Mouse (Mus musculus): ENCODE measurements around the gene Pxt1. TPM values are rescaled to one million over a fixed set of nuclear protein-coding genes. Genes with fewer than 3 reads are reported as not detected.
"Not testable (repeated sequence)": the region's sequence is repeated elsewhere in the genome, so short reads cannot be mapped to it uniquely, and the experiment has no call there.

Gene Pxt1
- polyA plus RNA-seq (2012; ENCODE audit: insufficient read depth, low replicate concordance): not detected in 2 replicates

GRCm38 (mm10) chr17:28943740-28944139, at the start of gene Pxt1:
Gene Pxt1 (minus strand): TSS chr17:28943840.
- Histone ChIP-seq H3K36me3 (replicated peaks; ENCODE audit: low read length) (no peaks in the 10 kb centered on the region), H3K9me3 (peaks cover 27% of the 10 kb centered on the region), H3K27me3 (replicated peaks) (peaks cover 3% of the 10 kb centered on the region), H3K4me3 (replicated peaks) (no peak within 1 kb of the TSS), H3K4me1 (peaks cover 4% of the 10 kb centered on the region; the same call in 1 of the 2 replicates)
- TF ChIP-seq GATA1 (IDR thresholded peaks at IDR 0.05; ENCODE audit: borderline replicate concordance, low read length): no peak
- no peak for TF ChIP-seq FLI1 (IDR thresholded peaks at IDR 0.05; ENCODE audit: low read length)

GRCm38 (mm10) chr17:28993004-28993403, 49.4 kb upstream of the Pxt1 start:
- H3K36me3 ChIP-seq (replicated peaks; ENCODE audit: low read length): peaks cover 76% of the 10 kb centered on the region
- not testable (repeated sequence) for H3K9me3 ChIP-seq; H3K27me3 ChIP-seq (replicated peaks); H3K4me3 ChIP-seq (replicated peaks)
- H3K4me1 ChIP-seq: peaks cover 42% of the 10 kb centered on the region

- no peak for TF ChIP-seq GATA1 (IDR thresholded peaks at IDR 0.05; ENCODE audit: borderline replicate concordance, low read length)
- TF ChIP-seq FLI1 (IDR thresholded peaks at IDR 0.05; ENCODE audit: low read length): no peak
- H3K4me3 ChIP-seq (replicated peaks): peak overlapping the region; percentile 83
- no peaks in the 10 kb centered on the region for H3K27me3 ChIP-seq (replicated peaks)
- H3K4me1 ChIP-seq: peaks cover 45% of the 10 kb centered on the region
- no peaks in the 10 kb centered on the region for H3K9me3 ChIP-seq
- peaks cover 76% of the 10 kb centered on the region for H3K36me3 ChIP-seq (replicated peaks; ENCODE audit: low read length)
Measured at GRCm38 (mm10) chr17:28992105-28992504, 48.5 kb upstream of the Pxt1 start.

GRCm38 (mm10) chr17:28991286-28991685, 47.6 kb upstream of the Pxt1 start:
- no peaks in the 10 kb centered on the region for H3K9me3 ChIP-seq
- TF ChIP-seq FLI1 (IDR thresholded peaks at IDR 0.05; ENCODE audit: low read length): no peak
- no peak for TF ChIP-seq GATA1 (IDR thresholded peaks at IDR 0.05; ENCODE audit: borderline replicate concordance, low read length)
- H3K36me3 ChIP-seq (replicated peaks; ENCODE audit: low read length): peaks cover 76% of the 10 kb centered on the region
- peaks cover 49% of the 10 kb centered on the region for H3K4me1 ChIP-seq
- no peaks in the 10 kb centered on the region for H3K27me3 ChIP-seq (replicated peaks)
- peak overlapping the region; percentile 78 for H3K4me3 ChIP-seq (replicated peaks)

- Histone ChIP-seq H3K36me3 (replicated peaks; ENCODE audit: low read length) (peaks cover 78% of the 10 kb centered on the region), H3K4me3 (replicated peaks) (no peak overlapping the region), H3K27me3 (replicated peaks) (no peaks in the 10 kb centered on the region), H3K9me3 (no peaks in the 10 kb centered on the region), H3K4me1 (peaks cover 53% of the 10 kb centered on the region)
- TF ChIP-seq GATA1 (IDR thresholded peaks at IDR 0.05; ENCODE audit: borderline replicate concordance, low read length) (no peak), FLI1 (IDR thresholded peaks at IDR 0.05; ENCODE audit: low read length) (no peak)
Measured at GRCm38 (mm10) chr17:28990060-28990459, 46.4 kb upstream of the Pxt1 start.

GRCm38 (mm10) chr17:28988996-28989395, 45.4 kb upstream of the Pxt1 start:
- H3K4me3 ChIP-seq (replicated peaks): no peak overlapping the region
- peaks cover 80% of the 10 kb centered on the region for H3K36me3 ChIP-seq (replicated peaks; ENCODE audit: low read length)
- H3K4me1 ChIP-seq: peaks cover 53% of the 10 kb centered on the region
- no peaks in the 10 kb centered on the region for H3K9me3 ChIP-seq
- H3K27me3 ChIP-seq (replicated peaks): no peaks in the 10 kb centered on the region
- TF ChIP-seq GATA1 (IDR thresholded peaks at IDR 0.05; ENCODE audit: borderline replicate concordance, low read length) (no peak), FLI1 (IDR thresholded peaks at IDR 0.05; ENCODE audit: low read length) (no peak)

- H3K4me1 ChIP-seq: peaks cover 53% of the 10 kb centered on the region
- TF ChIP-seq GATA1 (IDR thresholded peaks at IDR 0.05; ENCODE audit: borderline replicate concordance, low read length): no peak
- H3K36me3 ChIP-seq (replicated peaks; ENCODE audit: low read length): peaks cover 86% of the 10 kb centered on the region
- no peak overlapping the region for H3K4me3 ChIP-seq (replicated peaks)
- no peaks in the 10 kb centered on the region for H3K9me3 ChIP-seq
- no peaks in the 10 kb centered on the region for H3K27me3 ChIP-seq (replicated peaks)
Measured at GRCm38 (mm10) chr17:28988291-28988690, 44.7 kb upstream of the Pxt1 start.

GRCm38 (mm10) chr17:28987713-28988112, 44.1 kb upstream of the Pxt1 start:
- Histone ChIP-seq H3K27me3 (replicated peaks) (no peaks in the 10 kb centered on the region), H3K36me3 (replicated peaks; ENCODE audit: low read length) (peaks cover 89% of the 10 kb centered on the region), H3K4me3 (replicated peaks) (no peak overlapping the region), H3K4me1 (peaks cover 53% of the 10 kb centered on the region), H3K9me3 (no peaks in the 10 kb centered on the region)
- TF ChIP-seq FLI1 (IDR thresholded peaks at IDR 0.05; ENCODE audit: low read length): no peak
- no peak for TF ChIP-seq GATA1 (IDR thresholded peaks at IDR 0.05; ENCODE audit: borderline replicate concordance, low read length)

- TF ChIP-seq FLI1 (IDR thresholded peaks at IDR 0.05; ENCODE audit: low read length): no peak
- TF ChIP-seq GATA1 (IDR thresholded peaks at IDR 0.05; ENCODE audit: borderline replicate concordance, low read length): no peak
- Histone ChIP-seq H3K27me3 (replicated peaks) (no peaks in the 10 kb centered on the region), H3K4me3 (replicated peaks) (no peak overlapping the region), H3K9me3 (no peaks in the 10 kb centered on the region), H3K4me1 (peaks cover 51% of the 10 kb centered on the region), H3K36me3 (replicated peaks; ENCODE audit: low read length) (peaks cover 94% of the 10 kb centered on the region)
Measured at GRCm38 (mm10) chr17:28986833-28987232, 43.2 kb upstream of the Pxt1 start.

GRCm38 (mm10) chr17:28984724-28985420, 41.2 kb upstream of the Pxt1 start:
- no peak for TF ChIP-seq GATA1 (IDR thresholded peaks at IDR 0.05; ENCODE audit: borderline replicate concordance, low read length)
- TF ChIP-seq FLI1 (IDR thresholded peaks at IDR 0.05; ENCODE audit: low read length): no peak
- no peaks in the 10 kb centered on the region for H3K9me3 ChIP-seq

More at GRCm38 (mm10) chr17:28984724-28985420, 41.2 kb upstream of the Pxt1 start:
- H3K4me1 ChIP-seq: peaks cover 41% of the 10 kb centered on the region
- no peak overlapping the region for H3K4me3 ChIP-seq (replicated peaks)
- no peaks in the 10 kb centered on the region for H3K27me3 ChIP-seq (replicated peaks)
- H3K36me3 ChIP-seq (replicated peaks; ENCODE audit: low read length): peaks cover 89% of the 10 kb centered on the region

Data from megakaryocyte, embryonic 14.5 days (primary cell).